Mouse (Mus musculus): ENCODE results near the gene Ncbp1.

The Ncbp1 gene

GRCm38 (mm10) chr4:46138287-46139222 is at the start of gene Ncbp1, which contains the start of gene Tstd2:
Gene Ncbp1, plus strand, starts transcription at chr4:46138613.
Gene Tstd2, minus strand, starts transcription at chr4:46138694.
- peak; percentile 93 for DNase-seq (ENCODE audit: low spot score)

GRCm38 (mm10) chr4:46089524-46090125 is 48.8 kb upstream of the Ncbp1 start:
- DNase-seq (ENCODE audit: low spot score) = no peak

DNA sequence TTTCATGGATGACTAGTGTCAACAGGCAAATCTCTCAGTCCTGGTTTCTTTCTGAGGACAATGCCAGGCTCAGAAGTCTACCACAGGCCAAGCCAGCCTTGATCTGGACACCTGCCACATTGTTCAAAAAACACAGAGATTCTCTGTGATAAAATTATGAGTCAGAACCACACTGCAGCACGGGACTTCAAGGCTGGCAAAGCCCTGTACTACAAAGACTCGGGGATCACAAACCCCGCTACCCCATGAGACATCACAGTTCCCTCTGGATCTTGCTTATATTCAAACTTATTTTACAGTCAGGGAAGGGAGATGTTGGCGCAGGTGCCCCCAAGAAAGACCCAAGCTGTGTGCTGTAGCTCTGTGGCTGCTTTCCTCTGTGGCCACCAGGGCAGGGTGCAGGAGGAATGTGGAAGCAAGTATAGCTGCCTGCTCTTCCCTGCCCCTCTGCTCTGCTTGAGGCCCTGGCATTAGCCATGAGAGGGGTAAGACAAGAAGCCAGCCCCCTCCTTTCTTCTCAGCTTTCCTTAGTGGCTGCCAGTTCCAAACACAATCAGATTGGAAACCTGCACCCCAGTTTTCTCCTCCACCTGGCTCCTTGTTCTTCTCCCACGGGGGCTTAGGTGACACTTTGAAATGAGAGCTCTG is 45.9 kb upstream of the Ncbp1 start:
- DNase-seq (ENCODE audit: low spot score) = no peak

- no peak for DNase-seq (ENCODE audit: low spot score)
Observed at GRCm38 (mm10) chr4:46094916-46095825, 43.2 kb upstream of the Ncbp1 start.

DNA sequence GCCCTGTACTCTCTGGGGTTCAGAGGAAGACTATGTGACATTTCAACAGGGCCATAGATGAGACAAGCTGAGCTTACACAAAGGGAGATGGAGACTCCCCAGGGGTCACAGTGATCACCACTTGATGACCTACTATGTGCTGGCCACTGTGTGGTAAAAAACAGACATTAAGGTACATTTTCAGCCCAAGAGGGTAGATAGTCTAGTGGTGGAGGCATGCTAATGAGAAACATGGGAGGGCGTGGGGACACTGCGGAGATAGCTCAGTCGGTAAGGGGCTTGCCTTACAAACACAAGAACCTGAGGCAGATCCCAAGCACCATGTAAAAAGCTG is 42.6 kb upstream of the Ncbp1 start:
- no peak for DNase-seq (ENCODE audit: low spot score)

DNA sequence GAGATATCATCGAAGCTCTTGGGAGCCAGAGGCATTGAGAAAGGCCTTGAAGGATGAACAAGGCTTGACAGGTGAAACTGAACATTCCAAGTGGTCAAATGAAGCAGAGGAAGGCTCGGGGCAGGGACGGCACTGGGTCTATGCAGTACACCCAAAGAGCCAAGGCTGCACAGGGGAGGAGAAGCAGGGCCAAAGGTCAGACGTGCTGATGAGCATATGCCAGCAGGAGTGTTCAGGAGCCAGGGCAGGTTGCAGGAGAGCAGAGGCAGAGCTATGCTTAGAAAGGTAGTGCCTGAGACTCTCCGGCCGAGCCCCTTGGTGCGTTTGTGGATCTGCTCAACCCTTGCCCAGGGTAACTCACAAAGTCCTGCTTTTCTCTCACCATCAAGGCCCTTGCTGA is 41.9 kb upstream of the Ncbp1 start:
- no peak for DNase-seq (ENCODE audit: low spot score)

DNA sequence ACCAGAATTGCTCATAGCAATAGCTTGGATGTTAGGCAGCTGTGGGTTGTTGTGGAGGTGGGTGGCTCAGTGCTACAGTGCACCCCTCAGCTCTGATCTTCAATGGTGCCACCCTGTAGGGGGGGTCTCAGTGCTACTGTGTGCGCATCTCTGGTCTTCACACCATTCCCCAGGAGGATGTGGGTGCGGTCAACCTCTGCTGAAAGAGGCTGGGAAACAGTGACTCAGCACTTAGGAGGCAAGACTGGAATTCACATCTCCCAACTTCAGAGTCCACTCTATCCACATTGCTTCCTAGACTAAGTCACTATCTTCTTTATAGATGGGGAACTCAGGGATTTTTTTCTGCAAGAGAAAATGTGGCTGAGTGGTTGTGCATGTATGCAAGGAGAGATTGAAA is 40.8 kb upstream of the Ncbp1 start:
- DNase-seq (ENCODE audit: low spot score) = no peak

GRCm38 (mm10) chr4:46099132-46099531 is 39.3 kb upstream of the Ncbp1 start:
- no peak for DNase-seq (ENCODE audit: low spot score)

- no peak for DNase-seq (ENCODE audit: low spot score)
Observed at GRCm38 (mm10) chr4:46100539-46100938, 37.9 kb upstream of the Ncbp1 start.

DNA sequence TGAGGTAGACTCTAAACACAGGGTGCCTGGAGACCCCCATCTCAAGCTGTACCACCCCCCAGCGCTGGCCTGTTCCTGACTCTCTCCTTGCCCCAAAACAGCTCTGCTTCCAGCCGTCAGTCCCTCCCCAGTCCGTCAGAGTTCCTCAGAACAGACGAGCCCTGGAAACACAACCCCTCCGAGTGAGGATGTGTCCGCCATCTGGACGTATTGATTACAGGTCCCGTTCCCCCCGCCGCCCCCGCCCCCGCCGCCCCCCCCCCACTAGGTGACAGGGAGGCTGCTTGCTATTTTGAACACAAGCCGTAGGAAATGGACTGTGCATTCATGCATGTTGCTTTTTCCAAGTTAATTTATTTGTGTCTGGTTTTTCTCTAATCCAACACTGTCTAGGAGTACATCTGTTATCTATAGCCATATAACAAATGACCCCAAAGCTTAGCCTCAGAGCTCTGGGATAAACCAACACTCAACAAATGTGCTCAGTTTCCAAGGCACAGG is 37.2 kb upstream of the Ncbp1 start:
- DNase-seq (ENCODE audit: low spot score) = peak; percentile 55

GRCm38 (mm10) chr4:46102078-46102769 is 36.2 kb upstream of the Ncbp1 start:
- DNase-seq (ENCODE audit: low spot score) = no peak

- DNase-seq (ENCODE audit: low spot score) = no peak
Observed at GRCm38 (mm10) chr4:46110084-46110483, 28.3 kb upstream of the Ncbp1 start.

- no peak for DNase-seq (ENCODE audit: low spot score)
Observed at GRCm38 (mm10) chr4:46111361-46111760, 27.1 kb upstream of the Ncbp1 start.

- no peak for DNase-seq (ENCODE audit: low spot score)
Observed at GRCm38 (mm10) chr4:46115308-46115707, 23.1 kb upstream of the Ncbp1 start.

DNA sequence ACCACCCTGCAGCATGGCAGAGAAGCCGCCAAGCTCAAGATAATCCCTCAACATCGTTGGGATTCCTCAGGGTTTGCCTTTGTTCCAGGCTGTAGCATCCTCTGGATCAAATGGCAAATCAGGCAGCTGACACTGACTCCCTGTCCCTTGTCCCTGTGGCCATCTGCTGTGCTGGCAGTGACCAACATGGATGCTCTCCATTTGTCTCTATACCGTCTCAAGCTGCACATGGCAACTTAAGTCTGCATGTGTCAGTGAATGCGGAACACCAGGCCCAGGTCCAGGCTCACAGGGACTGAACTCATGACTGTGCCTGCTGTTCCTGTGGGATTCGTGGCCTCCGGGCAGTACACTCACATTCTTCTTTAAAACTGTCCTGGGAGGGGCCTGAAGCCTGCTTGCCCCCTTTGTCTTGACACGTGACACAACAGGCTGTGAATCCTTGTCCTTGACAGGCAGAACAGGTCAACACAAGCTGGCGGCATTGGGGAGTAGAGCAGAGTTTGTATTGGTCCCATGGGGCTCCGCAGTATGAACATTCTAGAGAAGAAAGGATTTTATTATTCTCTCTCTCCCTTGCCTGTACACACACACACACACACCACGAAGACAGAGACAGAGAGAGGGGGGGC is 21.8 kb upstream of the Ncbp1 start:
- DNase-seq (ENCODE audit: low spot score) = no peak

- no peak for DNase-seq (ENCODE audit: low spot score)
Observed at GRCm38 (mm10) chr4:46117536-46117935, 20.9 kb upstream of the Ncbp1 start.

DNA sequence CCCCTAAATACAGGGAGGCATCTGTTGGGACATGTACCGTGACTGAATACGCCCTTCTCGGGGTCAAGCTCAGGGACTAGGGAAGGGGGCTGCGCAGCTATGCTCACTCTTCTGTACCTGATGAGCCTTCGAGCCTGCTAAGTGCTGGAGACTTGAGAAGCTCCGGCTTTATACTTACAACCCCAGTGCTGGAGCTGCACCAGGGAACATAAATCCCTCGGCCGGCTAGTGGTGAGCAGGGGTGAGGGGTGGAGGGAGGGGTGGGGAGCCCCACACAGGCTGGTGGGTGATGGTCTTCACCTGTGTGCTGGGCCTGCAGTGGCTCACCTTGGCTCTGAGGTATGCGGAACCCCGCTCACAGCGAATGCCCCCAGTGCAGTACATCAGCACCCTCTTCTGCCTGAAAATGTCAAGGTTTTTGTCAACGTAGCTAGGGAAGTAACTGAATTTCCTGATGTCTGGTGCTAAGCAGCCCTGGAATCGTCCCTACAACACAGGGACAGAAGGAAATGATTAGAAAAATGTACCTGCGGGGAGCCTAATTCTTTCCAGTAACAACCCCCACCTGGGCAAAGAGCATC is 18.8 kb upstream of the Ncbp1 start:
- DNase-seq (ENCODE audit: low spot score) = no peak

DNA sequence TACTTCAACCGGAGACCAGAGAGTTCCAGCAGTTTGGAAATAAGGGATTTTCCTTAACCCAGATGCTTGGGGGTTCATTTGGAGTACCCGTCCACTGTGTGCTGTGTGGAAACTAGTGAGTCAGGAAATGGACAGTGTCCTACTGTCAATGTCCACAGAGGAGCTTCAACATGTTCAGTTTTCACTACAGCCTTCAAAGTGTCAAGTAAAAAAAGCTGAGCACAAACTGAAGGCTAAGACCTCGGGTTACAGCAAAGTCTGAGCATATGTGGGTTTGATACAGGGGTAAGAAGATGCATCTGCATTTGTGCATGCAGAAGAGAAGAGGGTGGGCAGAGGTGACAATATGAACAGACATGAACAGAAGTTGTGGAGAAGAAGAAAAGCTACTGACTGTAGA is 17.6 kb upstream of the Ncbp1 start:
- no peak for DNase-seq (ENCODE audit: low spot score)

DNA sequence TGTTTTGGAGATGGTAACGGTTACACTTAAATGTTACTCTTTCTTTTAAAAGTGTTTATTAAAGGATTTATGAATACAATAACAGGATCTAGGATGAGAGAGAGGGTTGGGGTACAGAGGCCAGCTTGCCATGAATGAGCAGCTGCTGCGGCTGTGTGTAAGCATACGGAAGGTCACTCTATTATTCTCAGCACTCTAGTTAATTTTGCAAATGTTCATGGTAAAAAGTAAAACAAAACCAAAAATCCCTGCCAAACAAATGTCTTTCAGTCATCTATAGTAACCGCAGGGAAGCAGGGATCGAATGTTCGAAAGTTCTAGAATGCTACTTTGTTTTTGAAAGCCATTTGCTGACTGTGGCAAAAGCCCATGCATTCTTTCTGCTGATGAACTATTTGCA is 15.1 kb upstream of the Ncbp1 start:
- DNase-seq (ENCODE audit: low spot score) = no peak

DNA sequence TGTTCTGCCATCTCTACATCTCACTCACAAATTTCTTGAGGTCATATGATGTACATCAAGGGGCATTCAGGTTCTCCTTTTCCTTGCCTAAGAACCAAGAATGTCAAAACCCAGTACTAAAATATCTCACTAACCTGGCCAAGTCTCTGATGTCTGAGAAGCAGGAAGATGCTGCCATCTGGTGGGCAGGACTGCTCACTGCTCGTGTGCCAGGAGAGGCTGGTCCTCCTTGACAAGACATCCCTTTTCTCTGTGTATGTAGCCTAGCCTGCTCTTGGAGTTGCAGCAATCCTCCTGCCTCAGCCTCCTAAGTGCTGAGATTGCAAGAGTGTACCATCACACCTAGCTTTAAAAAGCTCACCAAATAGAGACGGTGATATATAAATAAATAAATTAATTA is 11.9 kb upstream of the Ncbp1 start:
- peak; percentile 18 for DNase-seq (ENCODE audit: low spot score)
